Mouse (Mus musculus): ENCODE data around the gene Arhgap35. TPM values are rescaled to one million over a fixed set of nuclear protein-coding genes. Genes with fewer than 3 reads are reported as not detected.

Gene Arhgap35
- total RNA-seq, 2 experiments from 2014 or later: 50.1 to 54.6 TPM

- no peak for DNase-seq (ENCODE audit: low spot score in 2 of 2)
These were observed 143.2 kb downstream of the Arhgap35 start for GRCm38 (mm10) chr7:16471549-16471948.

- no peak for DNase-seq (ENCODE audit: low spot score in 2 of 2)
These were observed 146.7 kb downstream of the Arhgap35 start for GRCm38 (mm10) chr7:16468115-16468514.

GRCm38 (mm10) chr7:16466565-16466964, 148.2 kb downstream of the Arhgap35 start:
- no peak for DNase-seq (ENCODE audit: low spot score in 2 of 2)

GRCm38 (mm10) chr7:16465568-16465967, 149.2 kb downstream of the Arhgap35 start:
- DNase-seq (ENCODE audit: low spot score in 2 of 2): no peak

GRCm38 (mm10) chr7:16465160-16465559, 149.6 kb downstream of the Arhgap35 start:
- peak in 1 of 2 experiments; percentile 59 for DNase-seq (ENCODE audit: low spot score in 2 of 2)

- DNase-seq (ENCODE audit: low spot score in 2 of 2): peak; percentile 63 to 81
These were observed 151.6 kb downstream of the Arhgap35 start for GRCm38 (mm10) chr7:16463214-16463613.

- no peak for DNase-seq (ENCODE audit: low spot score in 2 of 2)
These were observed 153.1 kb downstream of the Arhgap35 start for GRCm38 (mm10) chr7:16461705-16462104.

- no peak for DNase-seq (ENCODE audit: low spot score in 2 of 2)
These were observed 153.6 kb downstream of the Arhgap35 start for GRCm38 (mm10) chr7:16461151-16461550.

- DNase-seq (ENCODE audit: low spot score in 2 of 2): no peak
These were observed 154.2 kb downstream of the Arhgap35 start for GRCm38 (mm10) chr7:16460566-16460965.

GRCm38 (mm10) chr7:16456289-16456688, 158.5 kb downstream of the Arhgap35 start:
- DNase-seq (ENCODE audit: low spot score in 2 of 2): no peak

GRCm38 (mm10) chr7:16455016-16455415, 159.8 kb downstream of the Arhgap35 start:
- DNase-seq (ENCODE audit: low spot score in 2 of 2): no peak

- DNase-seq (ENCODE audit: low spot score in 2 of 2): no peak
These were observed 161.6 kb downstream of the Arhgap35 start for GRCm38 (mm10) chr7:16453118-16453711.

GRCm38 (mm10) chr7:16452587-16453073, 162.2 kb downstream of the Arhgap35 start, which contains the start of gene Tmem160:
TSS of gene Tmem160 (plus strand) at chr7:16452779.
- DNase-seq (ENCODE audit: low spot score in 2 of 2): peak; percentile 65 to 87

GRCm38 (mm10) chr7:16451656-16452055, 163.1 kb downstream of the Arhgap35 start:
- DNase-seq (ENCODE audit: low spot score in 2 of 2): no peak

Other genes starting within 250 kb of the Arhgap35 start
- gene Sae1, start 227.2 kb downstream of the Arhgap35 start, total RNA-seq (2021): 10 to 100 TPM; 76.3 to 77.6 TPM
- gene Zc3h4, start 214.1 kb downstream of the Arhgap35 start, total RNA-seq (2021): 10 to 100 TPM; 49.3 to 51.8 TPM
- gene Tmem160, start 162.2 kb downstream of the Arhgap35 start, total RNA-seq (2021): 10 to 100 TPM; 21.1 to 27.2 TPM
- gene Npas1, start 137.3 kb downstream of the Arhgap35 start, total RNA-seq (2021): not detected
- gene Ceacam15, start 60.7 kb upstream of the Arhgap35 start, total RNA-seq (2021): not detected
- not detected for gene Ceacam9, start 106.9 kb upstream of the Arhgap35 start, total RNA-seq (2021)
- 100 to 1,000 TPM in 1 of 2 experiments, 10 to 100 TPM in 1; 86.6 to 106 TPM for gene Ap2s1, start 123.4 kb upstream of the Arhgap35 start, total RNA-seq (2021)
- gene Slc1a5, start 166.3 kb upstream of the Arhgap35 start, total RNA-seq (2021): 10 to 100 TPM; 51.8 to 55.1 TPM
- gene Strn4, start 200.9 kb upstream of the Arhgap35 start, total RNA-seq (2021): 10 to 100 TPM; 66.6 to 78.7 TPM
- 10 to 100 TPM; 22.7 to 22.9 TPM for gene Fkrp, start 201.7 kb upstream of the Arhgap35 start, total RNA-seq (2021)
- gene Prkd2, start 227.9 kb upstream of the Arhgap35 start, total RNA-seq (2021): 10 to 100 TPM; 16.8 to 17.4 TPM